Mouse (Mus musculus): ENCODE data around the gene Sec16b.

Sec16b gene

DNA sequence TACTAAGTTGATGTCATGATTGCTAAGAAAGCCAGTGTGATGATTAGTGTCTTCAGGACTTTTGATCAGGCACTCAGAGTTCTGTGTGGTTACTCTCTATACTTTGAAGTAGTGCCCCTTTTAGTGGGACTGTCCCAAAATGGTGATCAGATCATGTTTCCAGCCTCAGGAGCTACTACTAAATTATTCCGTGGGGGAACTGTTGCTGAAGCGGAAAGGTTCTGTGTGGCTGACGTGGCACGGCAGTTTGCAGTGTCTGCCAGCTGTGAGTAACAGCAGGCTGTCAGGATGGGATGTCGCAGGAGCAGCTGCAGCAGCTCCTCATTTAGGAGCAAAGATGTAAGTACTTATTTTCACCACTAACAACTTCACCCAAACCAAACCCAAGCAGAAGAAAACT lies at the start of gene Sec16b:
Sec16b (plus strand) TSS at position 207 of the 400 bp plus-strand sequence.
- DNase-seq (ENCODE audit: low read depth, low spot score) = no peak

- DNase-seq (ENCODE audit: low read depth, low spot score) = no peak
Observed at GRCm38 (mm10) chr1:157457789-157458188, 48.7 kb upstream of the Sec16b start.

- no peak for DNase-seq (ENCODE audit: low read depth, low spot score)
Observed at GRCm38 (mm10) chr1:157458421-157459208, 47.9 kb upstream of the Sec16b start, which contains the start of gene Cryzl2. TSS of gene Cryzl2 (plus strand) at chr1:157458577.

GRCm38 (mm10) chr1:157459904-157460303 lies 46.6 kb upstream of the Sec16b start:
- DNase-seq (ENCODE audit: low read depth, low spot score) = no peak

- DNase-seq (ENCODE audit: low read depth, low spot score) = no peak
Observed at GRCm38 (mm10) chr1:157461276-157461675, 45.3 kb upstream of the Sec16b start.

DNA sequence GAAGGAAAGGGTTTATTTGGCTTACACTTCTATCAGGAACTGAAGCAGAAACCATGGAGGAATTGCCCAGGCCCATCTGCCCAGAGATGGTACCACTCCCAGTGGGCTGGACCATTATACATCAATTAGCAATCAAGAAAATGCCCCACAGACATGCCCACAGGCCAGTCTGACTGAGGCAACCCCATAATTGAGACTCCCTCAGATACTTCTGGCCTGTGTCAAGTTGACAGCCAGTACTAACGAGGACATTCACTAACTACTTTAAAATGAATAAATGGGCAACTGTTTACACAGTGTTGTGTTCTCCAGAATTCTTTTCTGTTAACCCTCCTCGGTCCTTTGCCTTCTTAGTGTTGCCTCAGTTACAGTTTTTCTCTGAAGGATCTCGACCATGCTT lies 44.2 kb upstream of the Sec16b start:
- DNase-seq (ENCODE audit: low read depth, low spot score) = no peak

GRCm38 (mm10) chr1:157465194-157465593 lies 41.3 kb upstream of the Sec16b start:
- no peak for DNase-seq (ENCODE audit: low read depth, low spot score)

GRCm38 (mm10) chr1:157467866-157468265 lies 38.7 kb upstream of the Sec16b start:
- DNase-seq (ENCODE audit: low read depth, low spot score) = no peak

GRCm38 (mm10) chr1:157470761-157471386 lies 35.7 kb upstream of the Sec16b start:
- no peak for DNase-seq (ENCODE audit: low read depth, low spot score)

GRCm38 (mm10) chr1:157472716-157473115 lies 33.8 kb upstream of the Sec16b start:
- no peak for DNase-seq (ENCODE audit: low read depth, low spot score)

DNA sequence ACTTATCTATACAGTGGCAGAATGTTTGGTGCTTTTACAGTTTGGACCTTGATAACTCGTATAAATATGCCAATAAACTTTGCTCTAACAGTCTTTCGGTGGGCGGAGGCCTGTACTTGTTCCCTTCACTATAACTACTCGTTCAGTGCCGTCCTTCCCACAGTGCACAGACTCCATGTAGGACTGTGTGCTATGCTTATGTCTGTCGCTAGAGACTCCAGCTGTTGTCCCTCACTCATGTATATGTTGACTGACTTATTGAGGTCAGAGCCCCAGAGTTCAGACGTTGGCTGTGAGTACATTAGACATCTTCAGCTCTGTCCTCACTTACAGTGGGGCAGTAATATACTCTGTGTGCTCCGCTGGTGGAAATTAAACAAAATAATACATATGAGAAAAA lies 31.7 kb upstream of the Sec16b start:
- DNase-seq (ENCODE audit: low read depth, low spot score) = no peak

DNA sequence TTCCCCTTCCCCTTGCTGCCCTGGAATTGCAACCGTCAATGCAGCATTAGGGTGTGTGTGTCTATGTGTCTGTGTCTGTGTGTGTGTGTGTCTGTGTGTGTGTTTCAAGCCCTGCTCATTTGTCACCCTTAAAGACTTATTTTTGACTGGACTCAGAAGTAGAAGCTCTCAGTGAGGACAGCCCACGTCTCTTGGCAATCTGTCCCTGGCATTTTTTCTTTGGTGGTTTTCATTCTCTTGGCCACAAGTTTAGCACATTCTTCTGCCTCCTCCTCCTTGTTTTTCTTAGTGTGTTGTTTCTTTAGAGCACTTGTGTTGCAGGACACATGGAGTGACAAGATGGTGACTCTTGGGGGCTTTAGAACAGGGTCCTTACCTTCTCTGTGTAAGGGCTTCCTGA lies 30.3 kb upstream of the Sec16b start:
- no peak for DNase-seq (ENCODE audit: low read depth, low spot score)

DNA sequence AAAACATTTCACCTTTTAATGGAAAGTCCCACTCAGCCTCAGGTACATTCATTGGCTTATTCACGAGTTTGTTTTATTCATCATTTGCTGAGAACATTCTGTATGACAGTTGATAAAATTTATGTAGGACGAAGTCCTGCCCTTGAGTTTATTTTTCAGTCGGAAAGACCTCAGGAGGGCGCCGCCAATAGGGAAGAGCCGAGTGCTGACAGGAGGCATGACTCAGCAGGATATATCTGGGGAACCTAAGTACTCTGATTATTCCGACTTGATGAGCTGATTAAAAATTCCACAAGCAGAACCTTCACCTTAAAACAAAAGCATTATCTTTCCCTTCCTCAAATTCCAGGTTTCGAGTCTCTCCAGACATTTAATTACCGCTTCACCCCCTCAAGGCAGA lies 26.4 kb upstream of the Sec16b start:
- DNase-seq (ENCODE audit: low read depth, low spot score) = no peak

DNA sequence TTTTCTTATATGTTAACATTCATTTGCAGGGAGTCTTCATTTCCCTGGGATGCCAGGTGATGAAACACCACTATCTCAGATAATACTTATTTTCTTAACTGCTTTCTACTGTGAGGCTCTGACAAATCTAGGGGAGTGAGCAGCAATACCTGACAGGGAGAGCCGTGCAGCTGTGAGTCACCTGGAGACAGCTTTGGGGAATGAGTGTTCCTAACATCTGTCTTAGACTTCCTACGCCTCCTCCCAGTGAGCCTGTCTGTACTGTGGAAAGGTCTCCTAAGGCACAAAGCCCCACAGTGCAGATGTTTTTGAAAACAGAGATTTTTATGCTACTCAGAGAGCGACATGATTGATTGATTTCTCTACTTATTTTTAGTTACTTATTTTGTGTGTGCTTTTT lies 25.6 kb upstream of the Sec16b start:
- no peak for DNase-seq (ENCODE audit: low read depth, low spot score)

DNA sequence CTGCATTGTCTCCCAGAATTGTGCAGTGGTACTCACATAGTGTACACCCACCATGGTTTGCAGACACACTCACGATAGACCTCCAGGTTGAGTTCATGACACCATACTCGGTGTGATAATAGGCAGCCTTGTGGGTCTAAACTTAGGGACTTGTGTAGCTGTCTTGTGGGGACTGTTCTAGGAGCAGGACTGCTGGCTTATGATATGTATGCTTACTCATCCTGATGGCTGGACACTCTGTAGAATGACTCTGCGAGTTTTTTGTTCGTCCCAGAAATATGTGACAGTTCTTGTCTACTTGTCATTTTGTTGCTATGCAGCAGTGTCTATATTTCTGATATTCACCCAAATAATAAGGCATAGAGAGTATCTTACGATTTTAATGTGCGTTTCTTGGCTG lies 24.9 kb upstream of the Sec16b start:
- DNase-seq (ENCODE audit: low read depth, low spot score) = no peak

DNA sequence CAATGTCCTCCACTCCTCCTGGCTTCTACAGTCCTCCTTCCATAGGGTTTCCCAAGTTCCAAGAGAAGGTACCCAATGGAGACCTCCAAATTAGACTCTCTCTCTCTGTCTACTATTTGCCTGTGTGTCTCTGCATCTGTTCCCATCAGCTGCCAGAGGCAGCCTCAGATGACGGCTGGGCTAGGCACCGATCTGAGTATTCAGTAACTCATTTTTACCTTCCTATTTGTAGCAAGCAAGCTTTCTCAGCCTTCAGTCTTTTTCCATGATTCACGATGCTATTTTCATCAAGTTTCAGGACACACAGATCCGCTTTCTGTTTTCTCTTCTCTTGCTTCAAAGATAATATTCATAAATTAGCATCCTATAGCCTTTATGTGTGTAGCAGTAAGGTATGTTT lies 22.4 kb upstream of the Sec16b start:
- no peak for DNase-seq (ENCODE audit: low read depth, low spot score)

GRCm38 (mm10) chr1:157500657-157501056 lies 5.9 kb upstream of the Sec16b start:
- DNase-seq (ENCODE audit: low read depth, low spot score) = no peak

- DNase-seq (ENCODE audit: low read depth, low spot score) = no peak
Observed at GRCm38 (mm10) chr1:157501352-157501945, 5.1 kb upstream of the Sec16b start.

DNA sequence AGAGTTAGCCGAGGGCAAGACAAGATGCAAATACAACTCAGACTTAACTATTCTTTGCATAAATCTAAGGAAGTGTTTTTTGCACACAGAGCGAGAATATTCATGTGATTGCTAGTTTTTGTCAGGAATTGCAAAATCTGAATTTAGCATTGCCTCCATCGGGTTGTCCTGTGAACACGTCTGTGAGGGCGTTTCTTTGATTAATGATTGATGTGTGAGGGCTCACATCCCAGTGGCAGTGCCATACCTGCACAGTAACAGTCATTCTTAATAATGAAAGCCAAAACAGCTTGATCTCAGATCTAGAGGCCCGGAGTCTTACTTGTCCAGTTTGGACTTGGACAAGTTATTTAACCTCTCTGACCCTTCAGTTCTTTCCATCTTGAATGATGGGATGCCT lies 3.5 kb upstream of the Sec16b start:
- DNase-seq (ENCODE audit: low read depth, low spot score) = no peak

- DNase-seq (ENCODE audit: low read depth, low spot score) = peak; percentile 34
Observed at GRCm38 (mm10) chr1:157506995-157507595, 567 bp downstream of the Sec16b start.

DNA sequence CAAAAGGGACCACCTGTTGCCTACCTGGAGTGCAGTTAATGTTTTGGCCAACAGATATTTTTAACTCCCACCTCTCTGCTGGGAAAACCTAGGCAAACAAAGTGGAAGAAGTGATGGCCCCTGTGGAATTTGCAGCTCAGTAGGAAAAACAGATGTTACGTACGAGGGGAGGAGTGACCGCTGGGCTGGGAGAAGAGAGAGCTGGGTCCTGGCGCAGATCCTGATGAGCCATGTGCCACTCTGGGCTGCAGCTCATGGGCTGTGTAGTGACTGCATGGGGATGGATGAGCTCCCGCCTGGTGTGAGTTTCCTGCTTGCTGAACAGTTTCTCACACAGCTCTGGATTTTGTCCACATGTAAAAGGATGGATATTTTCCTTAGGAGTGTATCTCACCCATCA lies 1.3 kb downstream of the Sec16b start:
- DNase-seq (ENCODE audit: low read depth, low spot score) = no peak

DNA sequence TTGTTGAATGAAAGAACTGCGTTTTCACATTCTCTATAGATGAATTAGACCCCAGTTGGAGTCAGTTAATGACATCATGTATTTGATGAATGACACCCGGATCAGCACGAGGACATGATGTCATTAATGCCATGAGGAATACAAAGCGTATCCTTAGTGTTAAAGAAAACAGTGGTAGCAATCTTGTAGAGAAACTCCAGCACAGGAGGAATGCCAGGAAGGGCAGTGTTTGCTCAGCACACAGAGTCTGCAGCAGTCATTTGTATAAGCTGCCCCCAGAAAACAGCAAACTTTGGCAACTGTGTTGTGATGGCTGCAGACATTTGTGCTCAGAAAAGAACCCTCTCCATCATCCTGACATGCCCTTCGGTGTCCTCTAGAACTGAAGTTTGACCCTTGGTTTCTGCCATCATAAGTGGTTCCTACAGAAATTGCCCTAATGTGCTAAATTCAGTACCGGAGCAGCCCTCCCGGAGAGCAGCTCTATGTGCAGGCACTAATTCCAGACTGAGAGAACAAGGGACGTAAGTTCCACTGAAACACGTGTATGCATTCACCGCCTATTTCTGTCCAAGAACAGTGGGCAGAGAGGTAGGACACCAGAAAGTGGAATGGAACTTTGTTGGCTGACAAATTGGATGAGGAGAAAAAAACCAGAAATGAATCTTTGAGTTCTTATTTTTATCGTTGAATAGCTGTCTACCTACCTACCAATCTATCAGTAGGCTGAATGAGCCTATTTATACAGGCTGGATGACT lies 6.3 kb downstream of the Sec16b start:
- DNase-seq (ENCODE audit: low read depth, low spot score) = no peak

Measured in brain, embryonic 18.5 days (tissue).